Mouse (Mus musculus): ENCODE data around the gene Rps16.

Gene Rps16

GRCm38 (mm10) chr7:28347746-28348145 lies 2.7 kb upstream of the Rps16 start:
- ATAC-seq (ENCODE audit: low TSS enrichment) = no peak

- no peak for ATAC-seq (ENCODE audit: low TSS enrichment)
Measured at GRCm38 (mm10) chr7:28348601-28349000, 1.9 kb upstream of the Rps16 start.

GRCm38 (mm10) chr7:28351676-28352191 lies 1.3 kb downstream of the Rps16 start:
- no peak for ATAC-seq (ENCODE audit: low TSS enrichment)

GRCm38 (mm10) chr7:28353267-28353666 lies 2.8 kb downstream of the Rps16 start:
- no peak for ATAC-seq (ENCODE audit: low TSS enrichment)

- ATAC-seq (ENCODE audit: low TSS enrichment) = no peak
Measured at GRCm38 (mm10) chr7:28354113-28354581, 3.7 kb downstream of the Rps16 start.

GRCm38 (mm10) chr7:28354596-28354995 lies 4.1 kb downstream of the Rps16 start:
- no peak for ATAC-seq (ENCODE audit: low TSS enrichment)

GRCm38 (mm10) chr7:28355221-28355620 lies 4.8 kb downstream of the Rps16 start:
- no peak for ATAC-seq (ENCODE audit: low TSS enrichment)

- no peak for ATAC-seq (ENCODE audit: low TSS enrichment)
Measured at GRCm38 (mm10) chr7:28356981-28357380, 6.5 kb downstream of the Rps16 start.

GRCm38 (mm10) chr7:28357984-28358383 lies 7.5 kb downstream of the Rps16 start:
- ATAC-seq (ENCODE audit: low TSS enrichment) = no peak

GRCm38 (mm10) chr7:28358431-28358830 lies 8.0 kb downstream of the Rps16 start:
- ATAC-seq (ENCODE audit: low TSS enrichment) = no peak

GRCm38 (mm10) chr7:28359854-28360253 lies 9.4 kb downstream of the Rps16 start:
- ATAC-seq (ENCODE audit: low TSS enrichment) = no peak

GRCm38 (mm10) chr7:28360291-28360690 lies 9.8 kb downstream of the Rps16 start:
- ATAC-seq (ENCODE audit: low TSS enrichment) = no peak

- ATAC-seq (ENCODE audit: low TSS enrichment) = peak; percentile 41; the same call in 1 of the 2 replicates
Measured at GRCm38 (mm10) chr7:28361647-28362341, 11.3 kb downstream of the Rps16 start.

GRCm38 (mm10) chr7:28362441-28363060 lies 12.1 kb downstream of the Rps16 start:
- ATAC-seq (ENCODE audit: low TSS enrichment) = no peak

- no peak for ATAC-seq (ENCODE audit: low TSS enrichment)
Measured at GRCm38 (mm10) chr7:28367663-28368275, 17.3 kb downstream of the Rps16 start.

GRCm38 (mm10) chr7:28368276-28368920 lies 17.9 kb downstream of the Rps16 start:
- ATAC-seq (ENCODE audit: low TSS enrichment) = no peak

- ATAC-seq (ENCODE audit: low TSS enrichment) = no peak
Measured at GRCm38 (mm10) chr7:28370051-28370450, 19.6 kb downstream of the Rps16 start.

GRCm38 (mm10) chr7:28370977-28371513 lies 20.6 kb downstream of the Rps16 start:
- ATAC-seq (ENCODE audit: low TSS enrichment) = no peak

GRCm38 (mm10) chr7:28371514-28371989 lies 21.1 kb downstream of the Rps16 start:
- no peak for ATAC-seq (ENCODE audit: low TSS enrichment)

- ATAC-seq (ENCODE audit: low TSS enrichment) = peak; percentile 71
Measured at GRCm38 (mm10) chr7:28372251-28373108, 22.0 kb downstream of the Rps16 start, which contains the start of gene Plekhg2. Gene Plekhg2, minus strand, starts transcription at chr7:28372599.

GRCm38 (mm10) chr7:28373131-28373581 lies 22.7 kb downstream of the Rps16 start:
- ATAC-seq (ENCODE audit: low TSS enrichment) = 0 out of 2 replicates have a peak, but pooled peaks have one; percentile 11

All from frontal cortex, adult (tissue).